Mouse (Mus musculus) v-Abl transformed pro-B cells (cell line): Measurements from ENCODE around the gene Tent4a.

ENCODE experiments used
- in situ Hi-C, 2 experiments: fragments of 400-800 bp; cut with MboI; formaldehyde crosslinking; loops; one replicate each; pipeline ENCODE4 v1.15.1; 2025; ENCODE audit not compliant: unreplicated experiment in 2 of 2

The Tent4a gene

DNA sequence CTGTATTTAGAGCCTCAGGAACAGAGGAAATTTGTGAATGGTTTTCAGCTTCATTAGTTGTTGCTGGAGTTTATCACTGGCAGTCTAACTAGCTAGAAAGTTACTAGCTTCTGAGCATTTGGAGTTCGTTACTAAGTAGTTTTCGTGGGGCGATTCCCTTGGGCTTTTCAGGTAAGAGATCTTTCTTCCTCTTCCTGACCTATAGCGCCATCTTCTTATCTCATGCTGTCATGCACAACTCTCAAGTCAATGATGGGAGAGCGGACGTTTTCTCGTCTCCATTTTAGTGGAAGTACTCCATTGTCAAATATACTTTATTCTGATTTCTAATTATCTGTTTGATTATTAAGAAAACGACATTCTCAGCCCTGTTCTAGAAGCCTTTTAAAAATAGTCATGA, 15.6 kb upstream of the Tent4a start:
- in situ Hi-C loops, result loop anchor here (5.0 to 25.0 kb wide), 7 partner anchors 38 to 1037 kb away; no protein-coding TSS in a partner anchor

DNA sequence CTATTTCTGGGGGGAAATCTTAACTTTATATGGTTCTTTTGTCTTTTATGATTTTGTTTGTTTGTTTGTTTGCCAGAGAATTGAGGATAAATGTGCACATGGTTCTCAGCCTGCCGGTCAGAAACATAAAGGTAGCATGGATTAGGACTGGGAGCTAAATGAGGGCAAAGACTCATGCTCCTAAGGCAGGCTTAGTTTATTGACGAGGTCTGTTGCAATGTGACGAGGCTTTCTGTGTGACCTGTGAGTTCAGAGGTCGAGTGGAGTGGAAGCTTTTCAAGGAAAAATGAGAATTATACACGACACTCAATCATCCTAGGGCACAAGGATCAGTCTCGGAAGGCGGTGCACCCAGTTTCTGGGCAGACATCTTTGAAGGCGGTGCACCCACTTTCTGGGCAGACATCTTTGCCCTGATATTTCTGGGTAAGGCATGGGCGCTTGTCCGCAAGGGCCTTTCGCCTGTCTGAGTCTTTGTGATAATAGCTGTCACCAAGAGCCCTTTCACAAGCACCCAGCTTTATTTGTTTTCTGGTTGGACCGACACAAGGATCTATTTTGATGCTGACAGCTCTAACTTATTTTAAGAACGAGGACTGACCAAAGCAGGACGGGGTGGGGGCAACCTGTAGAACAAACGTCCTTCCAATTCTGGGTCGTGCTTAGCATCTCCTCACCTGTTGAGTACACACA, 13.2 kb upstream of the Tent4a start:
- in situ Hi-C loops, result loop anchor here in 1 of 2 experiments (5.0 kb wide), 1 partner anchor 35 kb away; no protein-coding TSS in a partner anchor

DNA sequence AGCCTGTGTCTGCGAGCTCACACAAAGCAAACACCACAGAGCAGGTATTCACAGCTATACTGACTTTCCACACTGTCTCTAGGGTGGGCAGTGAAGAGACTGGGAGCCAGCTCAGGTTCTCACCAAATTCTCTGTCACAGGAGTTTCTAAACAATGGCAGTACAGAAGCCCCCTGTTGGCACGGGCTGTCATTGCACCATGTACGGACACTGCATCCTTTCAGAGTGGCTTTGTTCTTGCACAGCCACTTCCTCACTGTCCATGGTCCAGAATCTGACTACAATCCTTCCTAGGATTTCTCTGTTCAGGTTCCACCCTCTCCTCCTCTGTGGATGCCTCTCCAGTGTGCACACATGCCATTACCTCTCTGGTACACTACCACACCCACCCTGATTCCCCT, 10.6 kb upstream of the Tent4a start:
- in situ Hi-C loops, result loop anchor here in 1 of 2 experiments (5.0 kb wide), 1 partner anchor 33 kb away; no protein-coding TSS in a partner anchor

DNA sequence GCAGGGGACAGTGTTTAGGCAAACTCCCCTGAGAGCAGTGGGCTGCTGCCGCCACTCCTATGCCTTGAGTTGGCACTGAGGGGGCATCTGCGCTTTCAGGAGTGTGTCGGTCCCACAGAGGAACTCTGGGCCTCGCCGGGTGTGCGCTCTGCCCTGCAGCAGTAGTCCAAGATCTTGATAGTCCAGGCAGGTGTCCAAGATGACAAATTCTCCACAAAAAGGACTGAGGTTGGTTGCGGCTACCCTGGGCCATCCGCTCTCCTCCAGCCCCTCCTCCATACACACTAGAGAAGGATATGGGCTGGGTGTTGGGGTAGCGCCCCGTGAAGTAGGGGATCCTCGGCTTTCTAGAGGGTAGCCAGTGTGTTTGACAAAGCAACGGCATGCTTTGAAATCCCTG, 9.2 kb upstream of the Tent4a start:
- in situ Hi-C loops, result no loop called here

DNA sequence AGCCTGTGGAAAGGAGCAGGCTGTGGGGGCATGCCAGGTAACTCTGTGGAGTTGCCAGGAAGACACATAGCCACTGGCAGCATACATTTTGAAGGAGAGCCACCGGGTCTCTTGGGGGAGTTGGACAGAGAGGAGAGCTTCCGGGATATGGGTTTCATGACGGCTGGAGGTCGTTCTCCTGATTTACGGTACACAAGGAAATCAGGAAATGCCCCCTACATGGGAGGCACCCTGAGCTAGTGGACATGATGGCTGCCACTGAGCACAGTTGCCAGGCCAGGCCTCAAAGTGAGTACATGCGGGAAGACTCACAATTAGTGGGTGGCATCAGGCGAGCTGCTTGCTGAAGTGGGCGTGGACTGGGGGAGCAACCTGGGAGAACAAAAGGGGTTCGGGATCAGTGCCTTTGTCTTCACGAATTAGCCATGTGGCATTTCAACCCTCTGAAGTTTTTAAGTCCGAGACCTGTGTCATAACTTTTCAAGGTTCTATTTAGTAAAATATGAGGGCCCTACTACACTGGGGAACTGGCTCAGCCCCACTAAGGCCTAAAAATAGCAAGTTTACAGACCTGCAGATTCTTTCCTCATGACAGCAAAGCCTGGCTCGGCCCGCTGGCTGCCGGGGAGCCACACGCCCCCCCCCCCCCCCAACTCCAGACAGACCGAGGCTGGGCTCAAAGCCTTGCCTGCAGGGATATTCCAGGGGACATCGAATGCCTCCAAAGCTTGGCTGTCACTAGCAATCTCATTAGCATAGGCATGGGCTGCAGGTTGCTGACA, 8.3 kb upstream of the Tent4a start:
- in situ Hi-C loops, result no loop called here

DNA sequence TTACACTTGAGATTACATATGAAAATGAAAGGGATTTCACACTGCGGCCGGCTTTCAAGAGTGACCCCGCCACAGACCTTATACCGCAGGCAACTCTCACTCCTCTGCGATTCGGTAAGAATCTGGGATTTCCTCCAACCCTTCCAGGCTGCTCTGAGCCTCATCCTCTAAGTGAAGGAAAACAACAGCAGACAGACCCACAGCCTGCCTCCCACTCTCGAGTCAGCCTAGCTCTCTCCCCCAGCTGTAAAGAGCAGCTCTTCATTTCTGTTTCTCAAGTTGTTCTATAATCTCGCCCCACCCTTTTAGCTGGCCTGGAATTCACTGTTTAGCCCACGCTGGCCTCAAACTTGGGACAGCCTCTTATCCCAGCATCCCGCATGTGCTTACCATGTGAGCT, 7.4 kb upstream of the Tent4a start:
- in situ Hi-C loops, result no loop called here

DNA sequence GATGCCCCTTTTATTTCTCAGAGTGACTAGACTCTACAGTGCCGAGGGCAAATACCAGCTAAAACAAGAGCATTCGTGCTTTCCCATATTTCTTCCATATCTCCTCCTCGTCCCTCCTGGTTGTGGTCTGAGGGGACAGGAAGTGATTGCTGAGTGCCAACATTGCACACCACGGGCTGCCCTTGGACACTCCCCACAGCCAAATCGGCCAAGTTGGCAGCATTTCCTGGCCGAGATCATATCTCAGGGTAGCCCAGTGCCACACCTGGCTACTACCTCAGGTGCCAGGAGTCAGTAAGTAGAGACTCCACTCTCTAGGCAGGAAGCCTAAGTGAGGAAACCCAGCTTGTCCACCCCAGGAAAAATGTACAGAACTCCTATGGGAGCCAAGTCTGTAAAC, 6.8 kb upstream of the Tent4a start:
- in situ Hi-C loops, result no loop called here

DNA sequence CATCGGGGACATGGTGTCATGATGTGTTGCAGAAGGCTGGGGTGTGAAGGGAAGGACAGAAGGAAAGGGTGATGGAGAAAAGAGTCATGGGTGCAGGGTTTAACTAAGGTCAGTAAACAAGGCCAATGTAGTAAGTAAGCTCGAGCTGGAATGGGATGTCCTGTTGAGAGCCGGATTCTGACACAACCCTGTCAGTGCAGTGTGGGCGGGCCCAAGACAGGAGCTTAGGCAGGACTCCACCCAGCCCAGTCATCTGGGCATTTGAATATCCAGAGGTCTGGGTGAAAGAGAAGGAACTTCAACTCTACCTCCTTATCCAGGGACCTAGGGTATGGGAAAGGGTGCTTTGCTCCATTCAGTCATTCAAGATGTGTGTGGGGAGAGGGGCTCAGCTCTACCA, 3.9 kb upstream of the Tent4a start:
- in situ Hi-C loops, result loop anchor here (5.0 to 10.0 kb wide), 3 partner anchors 74 to 954 kb away; partner anchors contain the start of genes Srd5a1 (in 2 of the 2), Fastkd3 (in 1 of the 2) and Mtrr (in 1 of the 2)

DNA sequence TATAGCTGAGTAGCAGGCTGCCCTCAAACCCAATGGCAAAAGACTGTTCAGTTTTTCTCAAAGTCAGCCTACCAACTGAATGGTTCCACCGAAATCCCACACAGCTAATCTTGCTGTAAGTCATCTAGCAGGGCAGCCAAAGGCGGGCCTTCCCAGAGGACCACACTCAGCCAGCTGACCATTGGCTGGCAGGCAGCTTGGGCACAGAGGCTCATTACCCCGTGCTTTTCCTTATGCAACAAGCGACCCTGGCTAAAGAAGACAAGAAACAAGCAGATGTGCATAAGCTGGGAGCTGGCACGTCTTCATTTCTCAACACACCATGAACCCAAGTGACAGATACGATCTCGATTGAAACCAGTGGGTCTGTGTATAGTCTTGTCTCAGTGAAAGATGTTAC, 2.9 kb upstream of the Tent4a start:
- in situ Hi-C loops, result loop anchor here (5.0 to 10.0 kb wide), 3 partner anchors 75 to 953 kb away; partner anchors contain the start of genes Srd5a1 (in 2 of the 2), Fastkd3 (in 1 of the 2) and Mtrr (in 1 of the 2)

DNA sequence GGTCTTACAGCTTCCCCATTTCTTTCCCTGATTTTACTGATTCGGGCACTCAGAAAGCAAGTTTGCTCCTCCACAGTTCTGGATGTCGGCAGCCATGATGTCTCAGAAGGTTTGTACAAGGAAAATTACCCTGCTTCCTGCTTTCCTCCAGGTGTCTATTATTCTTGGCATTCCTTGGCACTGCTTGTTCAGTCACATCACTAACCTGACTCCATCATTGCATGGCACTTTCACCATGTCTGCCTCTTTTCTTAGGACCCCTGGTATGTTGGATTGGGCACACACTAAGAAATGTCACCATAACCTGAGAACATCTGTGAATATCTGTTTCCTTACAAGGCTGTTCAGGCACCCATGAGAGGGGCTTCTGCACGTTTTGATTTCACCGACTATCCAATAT, 1.6 kb upstream of the Tent4a start:
- in situ Hi-C loops, result loop anchor here (5.0 to 10.0 kb wide), 3 partner anchors 76 to 951 kb away; partner anchors contain the start of genes Srd5a1 (in 2 of the 2), Fastkd3 (in 1 of the 2) and Mtrr (in 1 of the 2)

DNA sequence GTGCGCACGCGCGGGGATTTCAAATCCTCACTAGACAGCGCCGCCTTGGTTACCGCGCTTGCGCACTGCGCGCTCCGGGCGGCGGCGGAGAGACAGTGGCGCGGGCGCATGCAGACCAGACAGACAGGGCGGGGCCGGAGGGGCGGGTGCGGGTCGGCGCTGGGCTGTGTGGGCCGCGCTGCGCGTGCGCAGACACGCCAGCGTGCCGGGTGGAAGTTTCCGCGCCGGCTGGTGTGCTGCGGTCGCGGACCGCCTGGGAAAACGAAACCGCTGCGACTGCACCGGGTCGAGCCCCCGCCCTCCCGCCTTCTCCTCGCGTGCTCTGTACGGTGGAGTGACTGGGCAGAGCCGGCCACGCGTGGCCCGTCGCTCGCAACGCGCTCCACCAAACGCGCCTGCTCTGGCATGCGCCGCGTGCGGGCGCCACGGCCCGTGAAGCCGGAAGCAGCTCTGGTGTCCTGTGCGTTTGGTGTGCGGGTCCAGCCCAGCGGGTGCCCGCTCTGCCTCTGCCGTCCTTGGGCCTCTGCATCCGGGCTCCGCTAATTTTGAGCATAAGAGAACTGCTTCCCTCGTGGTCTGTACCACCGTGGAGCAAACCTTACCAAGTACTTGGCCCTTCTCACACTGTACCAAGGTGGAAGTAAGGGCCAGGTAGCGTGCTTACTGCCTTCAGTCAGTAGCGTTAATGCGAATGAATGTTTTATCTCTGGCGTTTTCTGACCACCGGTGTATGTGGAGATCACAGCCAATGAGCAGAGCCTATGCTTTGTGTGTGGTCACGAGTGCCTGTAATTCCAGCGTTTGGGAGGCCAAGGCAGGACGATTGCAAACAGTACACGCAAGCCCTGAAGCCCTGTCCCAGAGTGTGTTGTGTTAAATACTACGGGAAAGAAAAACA, 486 bp upstream of the Tent4a start:
- in situ Hi-C loops, result loop anchor here (5.0 to 10.0 kb wide), 3 partner anchors 77 to 950 kb away; partner anchors contain the start of genes Srd5a1 (in 2 of the 2), Fastkd3 (in 1 of the 2) and Mtrr (in 1 of the 2)

DNA sequence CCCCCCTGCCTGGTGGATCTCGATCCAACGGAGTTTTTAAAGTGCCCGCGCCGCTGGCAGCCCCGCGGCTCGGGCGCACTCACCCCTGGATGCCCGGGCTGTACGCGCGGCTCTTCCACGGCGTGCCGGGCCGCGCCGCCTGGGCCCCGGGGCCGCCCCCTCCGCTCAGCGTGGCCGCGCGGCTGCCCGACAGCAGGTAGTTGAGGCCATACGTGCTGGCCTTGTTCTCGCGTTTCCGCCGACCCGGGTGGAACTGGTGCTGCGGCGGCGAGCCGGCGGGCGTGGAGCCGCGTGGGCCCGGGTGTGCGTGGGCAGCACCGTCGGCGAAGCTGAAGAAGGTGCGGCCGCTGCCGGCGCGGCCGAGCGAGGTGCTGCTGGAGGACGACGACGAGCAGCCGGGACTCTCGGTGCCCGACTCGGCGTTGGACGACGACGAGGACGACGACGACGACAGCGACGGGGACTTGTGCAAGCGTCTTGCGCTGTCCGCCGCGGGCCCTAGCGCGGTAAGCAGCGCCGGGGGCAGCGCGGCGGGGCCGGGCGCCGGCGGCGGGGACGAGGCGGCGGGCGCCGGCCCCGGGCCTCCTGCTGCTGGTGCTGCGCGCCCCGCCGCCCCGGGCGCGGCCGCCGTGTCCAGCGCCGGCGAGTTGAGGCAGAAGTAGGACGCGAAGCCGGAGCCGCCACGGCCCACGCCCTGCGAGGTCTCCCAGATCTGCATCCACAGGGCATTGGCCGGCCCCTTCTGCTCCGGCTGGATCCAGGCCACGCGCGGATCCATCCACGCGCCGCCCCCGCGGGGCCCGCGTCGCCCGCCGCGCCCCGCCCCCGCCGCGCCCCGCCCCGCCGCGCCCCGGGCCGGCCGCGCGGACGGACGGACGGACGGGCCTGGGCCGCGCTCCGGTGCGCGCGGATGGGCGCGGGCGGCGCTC, 748 bp downstream of the Tent4a start, which contains the start of gene Nsun2:
Gene Nsun2 (plus strand): TSS at position 342 of the 929 bp plus-strand sequence.
- in situ Hi-C loops, result loop anchor here in 1 of 2 experiments (10.0 kb wide), 2 partner anchors 281 to 949 kb away; partner anchors contain the start of genes Fastkd3 and Mtrr

DNA sequence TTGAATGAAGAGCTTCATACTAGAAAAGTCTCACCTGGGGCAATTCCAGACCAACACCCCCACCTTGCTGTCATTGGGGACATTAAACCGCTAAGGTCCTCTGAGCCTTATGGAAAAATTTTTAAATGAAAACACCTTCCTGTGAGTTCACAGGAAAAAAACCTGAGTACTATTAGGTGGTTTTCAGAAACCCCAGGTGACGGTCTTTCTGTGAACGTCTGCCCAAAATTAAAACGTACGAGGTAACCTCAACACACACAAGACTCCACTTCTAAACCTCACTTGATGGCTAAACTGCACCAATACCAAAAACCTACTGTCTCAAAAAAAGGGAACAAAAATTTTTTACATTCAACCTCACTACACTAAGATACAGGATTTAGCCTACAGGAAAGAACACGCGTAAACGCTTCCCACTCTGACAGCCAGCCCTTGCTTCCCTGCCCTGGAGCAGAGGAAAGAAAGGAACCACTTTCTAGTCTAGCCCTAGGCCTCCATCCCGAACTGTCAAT, 1.5 kb downstream of the Tent4a start:
- in situ Hi-C loops, result loop anchor here in 1 of 2 experiments (10.0 kb wide), 2 partner anchors 282 to 948 kb away; partner anchors contain the start of genes Fastkd3 and Mtrr

DNA sequence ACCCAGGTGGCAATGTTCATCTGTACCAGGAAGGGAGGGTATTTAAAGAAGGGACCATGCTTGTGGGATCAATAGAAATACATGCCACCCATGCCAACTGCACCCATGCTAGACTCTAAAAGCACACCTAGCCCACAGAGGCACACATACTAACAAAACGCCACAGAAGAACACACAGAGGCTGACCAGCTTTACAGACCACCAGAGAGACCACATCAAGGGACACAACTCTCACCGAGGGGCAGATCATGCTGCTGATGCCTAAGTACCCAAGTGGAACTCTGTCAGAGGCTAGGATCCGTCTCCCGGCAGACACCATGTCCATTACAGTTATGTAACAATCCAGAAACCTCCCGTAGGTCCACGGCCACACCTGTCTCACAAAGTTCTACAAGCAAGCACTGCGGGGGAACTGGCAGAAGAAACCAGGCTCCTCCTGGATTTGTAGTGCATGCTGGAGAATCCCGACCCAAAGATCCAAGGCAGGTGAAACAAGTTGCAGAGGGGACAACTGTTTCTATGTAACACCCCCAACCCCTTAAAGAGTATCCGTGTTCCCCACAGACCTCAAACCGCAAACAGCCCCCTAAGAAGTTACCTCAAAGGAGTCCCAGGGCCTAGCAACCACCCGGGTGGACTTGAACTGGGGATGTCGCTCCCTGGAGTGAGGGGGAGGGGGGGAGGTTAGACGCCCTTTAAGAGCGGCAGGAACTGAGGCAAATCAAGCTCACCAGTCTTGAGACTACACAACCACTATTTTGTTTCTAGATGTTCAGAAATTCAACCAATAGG, 2.1 kb downstream of the Tent4a start:
- in situ Hi-C loops, result loop anchor here in 1 of 2 experiments (10.0 kb wide), 2 partner anchors 283 to 947 kb away; partner anchors contain the start of genes Fastkd3 and Mtrr

DNA sequence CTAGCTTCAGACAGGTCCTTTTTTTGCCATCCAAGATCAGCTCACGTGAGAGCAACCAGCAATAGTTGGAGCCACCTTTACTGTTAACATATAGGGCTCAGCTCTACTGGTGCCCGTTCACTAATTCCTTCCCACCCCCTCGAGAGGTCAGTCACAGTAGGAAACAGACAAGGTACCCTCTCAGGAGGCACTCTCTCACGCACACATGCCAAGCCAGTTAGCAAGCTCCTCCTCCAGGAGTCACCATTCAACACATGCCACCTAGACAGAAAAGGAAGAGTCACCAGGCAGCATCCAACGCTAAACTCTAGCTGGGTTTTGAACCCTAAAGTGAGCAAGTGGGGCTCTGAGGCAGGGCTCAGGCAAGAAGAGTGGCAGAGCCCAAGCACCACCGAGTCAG, 3.0 kb downstream of the Tent4a start:
- in situ Hi-C loops, result loop anchor here in 1 of 2 experiments (10.0 kb wide), 2 partner anchors 283 to 947 kb away; partner anchors contain the start of genes Fastkd3 and Mtrr

DNA sequence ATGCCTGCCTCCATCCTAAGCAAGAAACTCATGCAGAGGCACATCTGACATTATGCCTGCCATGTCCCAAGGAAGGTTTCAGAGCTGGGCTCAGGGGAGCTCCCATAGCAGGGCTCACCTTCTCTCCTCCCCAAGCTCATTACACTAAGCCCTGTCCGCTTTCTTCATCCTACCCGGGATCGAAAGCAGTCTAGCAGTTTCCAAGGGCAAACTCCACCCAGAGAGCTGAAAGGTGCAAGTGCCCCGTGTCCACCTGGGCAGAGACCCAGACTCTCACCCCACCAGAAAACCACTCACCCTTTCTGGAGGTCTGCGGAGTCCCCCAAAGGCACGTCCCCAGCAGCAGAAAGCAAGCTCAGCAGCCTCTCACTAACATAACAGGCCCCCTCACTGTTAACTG, 3.5 kb downstream of the Tent4a start:
- in situ Hi-C loops, result loop anchor here in 1 of 2 experiments (10.0 kb wide), 2 partner anchors 284 to 946 kb away; partner anchors contain the start of genes Fastkd3 and Mtrr

DNA sequence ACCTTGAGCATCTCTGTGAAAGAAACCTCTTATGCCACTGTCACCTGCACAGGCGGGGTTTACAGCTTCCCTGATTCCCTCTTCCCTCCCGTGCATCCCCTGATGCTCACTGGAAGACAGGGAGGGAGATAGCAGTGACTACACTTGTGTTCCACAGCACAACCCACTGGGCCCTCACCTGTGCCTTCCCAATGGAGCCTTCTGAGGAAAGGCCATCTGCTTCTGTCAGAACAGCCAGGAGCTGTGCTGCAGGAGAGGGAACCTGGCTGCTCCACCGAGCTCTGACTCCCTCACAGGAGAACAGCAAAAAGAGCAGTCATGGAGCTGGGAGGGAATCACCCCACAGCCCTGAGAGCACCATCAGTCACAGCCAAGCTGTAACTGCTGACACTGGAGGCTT, 4.3 kb downstream of the Tent4a start:
- in situ Hi-C loops, result loop anchor here in 1 of 2 experiments (10.0 kb wide), 2 partner anchors 285 to 945 kb away; partner anchors contain the start of genes Fastkd3 and Mtrr
